Mouse (Mus musculus) thymus, postnatal 0 days (tissue): Measurements from ENCODE around the gene Il6st. TPM values are rescaled to one million over a fixed set of nuclear protein-coding genes. Genes with fewer than 3 reads are reported as not detected.

Source experiments
- DNase-seq: peaks from one replicate; pipeline ENCODE4 v3.0.0-alpha.2; 2015; ENCODE audit warnings: low spot score
- polyA plus RNA-seq: library from polyadenylated mRNA; unstranded; fragments of >200 nt; fragmentation: Nextera tagmentation; extraction: Ambion mirVana; gene quantifications from 2 replicates; pipeline ENCODE4 v1.2.1, GENCODE M21; 2015

Il6st gene
- polyA plus RNA-seq, 1 experiment from 2014 or later: 19.5 TPM

DNA sequence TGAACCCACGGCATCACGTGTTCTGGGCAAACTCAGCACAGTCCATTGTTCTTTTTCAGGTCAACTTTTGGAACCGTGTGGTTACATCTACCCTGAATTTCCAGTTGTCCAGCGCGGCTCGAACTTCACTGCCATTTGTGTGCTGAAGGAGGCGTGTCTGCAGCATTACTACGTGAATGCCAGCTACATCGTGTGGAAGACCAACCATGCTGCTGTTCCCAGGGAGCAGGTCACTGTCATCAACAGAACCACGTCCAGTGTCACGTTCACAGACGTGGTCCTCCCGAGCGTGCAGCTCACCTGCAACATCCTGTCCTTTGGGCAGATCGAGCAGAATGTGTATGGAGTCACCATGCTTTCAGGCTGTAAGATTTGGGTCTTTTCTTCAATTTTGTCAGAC is 16.1 kb downstream of the Il6st start:
- DNase-seq: no peak

DNA sequence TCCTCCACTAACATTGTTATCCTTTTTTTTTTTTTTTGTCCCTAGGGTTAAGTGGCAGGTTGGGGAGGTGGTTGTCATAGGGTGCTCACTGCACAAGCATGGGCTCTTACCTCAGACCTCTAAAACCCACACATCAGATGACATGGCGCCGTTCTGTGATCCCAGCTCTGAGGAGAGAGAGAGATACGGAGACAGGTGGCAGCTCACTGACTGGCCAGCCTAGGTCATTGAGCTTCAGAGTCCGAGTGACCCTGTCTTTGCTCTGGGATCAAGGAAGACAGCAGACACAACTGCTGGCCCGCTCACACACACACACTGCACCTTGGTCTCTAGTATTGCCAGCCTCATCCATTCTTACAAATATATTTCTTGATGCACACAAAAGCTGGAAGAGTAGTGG is 18.7 kb downstream of the Il6st start:
- DNase-seq: no peak

DNA sequence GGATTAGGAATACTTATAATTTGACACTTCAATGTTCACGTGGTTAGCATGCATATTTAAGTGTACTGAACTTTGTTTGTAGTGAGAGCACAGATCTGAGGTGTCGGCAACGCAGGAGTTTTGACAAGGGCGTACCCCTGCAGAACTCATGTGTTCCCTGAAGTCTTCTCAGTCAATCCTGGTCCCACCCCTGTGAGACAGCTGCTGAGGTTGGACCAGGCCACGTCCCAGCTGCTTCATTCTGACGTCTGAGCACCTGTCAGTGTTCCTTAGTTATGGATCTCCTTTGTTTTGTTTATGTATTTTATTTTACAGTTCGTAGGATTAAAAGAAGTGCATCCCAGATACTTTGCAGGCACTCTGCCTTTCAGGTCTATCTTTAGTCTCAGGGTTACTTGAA is 19.1 kb downstream of the Il6st start:
- no peak for DNase-seq

DNA sequence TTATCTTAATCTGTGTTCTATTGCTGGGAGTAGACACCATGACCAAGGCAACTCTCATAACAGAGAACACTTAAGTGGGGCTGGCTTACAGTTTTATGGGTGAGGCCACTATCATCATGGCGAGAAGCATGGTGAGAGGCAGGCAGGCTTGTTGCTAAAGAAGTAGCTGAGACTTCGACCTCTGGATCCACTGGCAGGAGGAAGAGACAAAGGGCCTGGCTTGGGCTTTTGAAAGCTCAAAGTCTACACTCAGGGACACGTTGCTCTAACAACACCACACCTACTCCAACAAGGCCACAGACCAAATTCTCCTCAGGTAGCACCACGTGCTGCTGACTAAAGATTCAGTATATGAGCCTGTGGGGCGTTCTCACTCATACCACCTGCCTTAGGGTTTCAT is 22.4 kb downstream of the Il6st start:
- no peak for DNase-seq

DNA sequence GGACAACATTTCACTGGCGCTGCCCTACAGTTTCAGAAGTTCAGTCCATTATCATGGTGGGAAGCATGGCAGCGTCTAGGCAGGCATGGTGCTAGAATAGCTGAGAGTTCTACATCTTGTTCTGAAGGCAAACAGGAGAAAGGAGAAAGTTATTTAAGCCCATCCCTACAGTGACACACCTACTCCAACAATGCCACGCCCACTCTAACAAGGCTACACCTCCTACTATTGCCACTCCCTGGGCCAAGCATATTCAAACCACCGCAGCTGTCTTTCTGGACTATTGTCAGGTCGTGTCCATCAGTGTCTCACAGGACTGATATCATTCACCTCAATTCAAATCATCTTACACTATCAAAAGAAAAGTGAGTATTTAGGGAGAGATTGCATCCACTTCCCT is 22.8 kb downstream of the Il6st start:
- no peak for DNase-seq

DNA sequence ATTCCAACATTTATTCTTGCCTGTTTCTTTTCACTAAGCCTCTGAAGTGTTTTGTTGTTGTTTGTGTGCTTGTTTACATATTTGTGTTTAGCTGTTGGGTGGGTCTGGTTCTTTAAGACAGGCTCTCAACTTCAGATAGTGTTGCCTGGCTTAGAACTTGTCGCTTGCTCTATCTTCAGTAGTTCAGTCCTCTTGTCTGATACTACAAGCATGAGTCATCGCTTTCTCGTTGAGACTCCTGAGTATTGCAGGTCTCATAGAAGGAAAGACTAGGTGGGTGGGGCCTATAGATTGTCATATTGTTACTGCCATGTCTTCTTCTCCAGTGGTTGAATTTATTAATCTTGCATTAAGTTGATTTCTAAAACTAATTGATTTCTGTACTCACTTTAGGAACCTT is 26.2 kb downstream of the Il6st start:
- DNase-seq: no peak

DNA sequence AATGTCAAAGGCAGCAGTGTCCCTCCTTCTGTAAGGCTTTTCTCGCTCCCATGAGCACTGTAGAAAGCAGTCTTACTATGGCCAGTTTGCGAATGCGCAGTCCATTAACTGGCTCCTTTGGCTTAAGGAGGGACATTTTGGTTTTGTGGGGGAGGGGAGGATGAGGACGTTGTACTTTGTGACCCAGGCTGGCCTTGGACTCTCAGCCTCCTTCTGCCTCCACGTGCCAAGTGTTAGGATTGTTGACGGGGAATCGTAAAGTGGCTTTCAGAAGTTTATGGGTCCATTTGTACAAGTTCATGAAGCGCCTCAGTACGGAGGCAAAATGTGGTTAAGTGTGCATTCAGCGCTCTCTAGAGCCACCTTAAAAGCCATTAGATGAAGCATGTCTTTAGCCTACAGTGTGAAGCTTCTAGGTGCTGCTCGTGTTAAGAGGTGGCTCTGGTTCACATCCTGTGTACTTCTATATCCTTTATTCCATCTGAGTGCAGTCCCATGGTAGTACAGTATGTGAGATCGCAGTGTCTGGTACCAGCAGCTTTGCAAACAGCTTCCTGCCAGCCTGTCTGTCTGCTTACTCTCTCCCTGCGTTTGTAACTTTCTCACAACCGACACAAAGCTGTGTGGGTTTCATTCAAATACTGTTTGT is 27.9 kb downstream of the Il6st start:
- no peak for DNase-seq

DNA sequence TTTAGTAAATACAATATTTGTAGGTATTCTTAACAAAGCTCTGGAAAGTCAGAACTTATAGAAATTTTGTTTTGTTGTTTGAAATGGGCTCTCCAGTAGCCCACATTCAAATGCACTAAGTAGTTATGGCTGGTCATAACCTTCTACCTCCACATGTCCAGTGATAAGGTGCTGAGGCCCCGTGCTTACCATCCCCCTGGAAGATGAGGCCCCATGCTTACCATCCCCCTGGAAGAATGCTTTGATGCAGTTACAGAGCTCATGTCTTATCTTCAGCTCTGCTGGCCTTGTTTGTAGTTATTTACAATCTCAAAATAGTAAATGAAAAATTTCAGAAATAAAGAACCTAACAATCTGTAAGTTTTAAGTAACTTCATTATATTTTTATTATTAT is 28.4 kb downstream of the Il6st start:
- DNase-seq: no peak

DNA sequence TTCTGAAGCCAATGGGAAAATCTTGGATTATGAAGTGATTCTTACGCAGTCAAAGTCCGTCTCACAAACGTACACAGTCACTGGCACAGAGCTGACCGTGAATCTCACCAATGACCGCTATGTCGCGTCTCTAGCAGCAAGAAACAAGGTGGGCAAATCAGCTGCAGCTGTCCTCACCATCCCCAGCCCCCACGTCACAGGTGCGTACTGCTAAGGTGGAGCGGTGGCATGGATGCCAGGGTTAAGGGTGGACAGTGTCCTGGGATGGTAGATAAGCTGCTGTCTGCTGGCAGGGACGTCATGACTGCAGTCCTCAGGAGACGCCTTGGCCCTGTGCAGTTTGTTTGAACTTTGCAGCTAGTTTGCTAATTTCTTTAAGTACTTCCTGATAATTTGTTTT is 30.7 kb downstream of the Il6st start:
- no peak for DNase-seq

DNA sequence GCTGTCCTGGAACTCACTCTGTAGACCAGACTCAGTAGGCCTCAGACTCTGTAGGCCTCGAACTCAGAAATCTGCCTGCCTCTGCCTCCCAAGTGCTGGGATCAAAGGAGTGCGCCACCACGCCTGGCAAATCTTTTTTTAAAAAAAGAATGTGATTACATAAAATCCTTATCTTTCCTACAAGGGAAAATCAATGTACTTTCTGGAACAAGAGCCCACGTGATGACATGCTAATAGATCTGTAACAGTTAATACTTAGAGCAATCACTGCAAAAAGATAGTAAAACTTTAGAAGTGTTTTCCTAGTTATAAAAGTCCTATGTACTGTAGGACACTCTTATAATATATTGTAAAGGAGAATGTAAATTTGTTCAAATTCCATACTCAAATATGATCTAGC is 36.2 kb downstream of the Il6st start:
- no peak for DNase-seq

DNA sequence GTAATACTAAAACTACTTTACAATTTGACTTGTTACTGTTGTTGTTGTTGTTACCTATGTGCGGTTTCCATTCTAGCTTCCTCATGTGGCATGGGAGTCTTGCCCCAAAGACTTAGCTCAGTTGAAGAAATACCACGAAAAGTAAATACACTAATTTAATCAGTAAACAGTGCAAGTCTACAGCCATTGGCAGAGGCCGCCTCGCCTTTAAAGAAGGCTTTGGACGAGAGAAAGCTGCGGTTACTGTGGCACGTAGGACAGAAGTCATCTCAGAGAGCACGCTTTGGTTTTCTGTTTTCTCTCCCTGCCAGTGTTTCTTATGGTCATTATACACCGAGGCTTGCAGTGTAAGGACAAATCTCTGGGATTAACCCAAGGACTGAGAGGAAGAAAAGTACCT is 36.6 kb downstream of the Il6st start:
- no peak for DNase-seq

DNA sequence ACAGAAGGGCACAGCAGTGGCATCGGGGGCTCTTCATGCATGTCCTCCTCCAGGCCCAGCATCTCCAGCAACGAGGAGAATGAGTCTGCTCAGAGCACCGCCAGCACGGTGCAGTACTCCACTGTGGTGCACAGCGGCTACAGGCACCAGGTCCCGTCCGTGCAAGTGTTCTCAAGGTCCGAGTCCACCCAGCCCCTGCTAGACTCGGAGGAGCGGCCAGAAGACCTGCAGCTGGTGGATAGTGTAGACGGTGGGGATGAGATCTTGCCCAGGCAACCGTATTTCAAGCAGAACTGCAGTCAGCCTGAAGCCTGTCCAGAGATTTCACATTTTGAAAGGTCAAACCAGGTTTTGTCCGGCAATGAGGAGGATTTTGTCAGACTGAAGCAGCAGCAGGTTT is 40.0 kb downstream of the Il6st start:
- no peak for DNase-seq

DNA sequence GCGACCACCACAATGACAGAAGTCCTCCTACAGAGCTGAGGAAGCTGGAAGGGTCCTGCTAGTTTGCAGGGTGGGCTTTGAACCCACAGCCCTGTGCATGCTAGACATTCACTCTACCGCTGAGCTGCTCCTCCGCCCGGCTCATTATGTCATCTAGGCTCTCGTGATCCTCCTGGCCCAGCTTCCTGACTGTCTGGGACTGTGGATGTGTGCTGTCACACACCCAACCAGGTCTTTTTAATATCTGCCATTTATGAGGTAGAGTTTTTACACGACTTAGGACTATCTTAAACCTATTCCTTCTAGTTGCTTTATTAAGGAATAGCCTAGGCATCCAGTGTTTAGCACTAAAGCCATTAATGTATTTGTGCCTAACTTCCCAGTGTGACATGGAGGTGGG is 41.6 kb downstream of the Il6st start:
- no peak for DNase-seq

DNA sequence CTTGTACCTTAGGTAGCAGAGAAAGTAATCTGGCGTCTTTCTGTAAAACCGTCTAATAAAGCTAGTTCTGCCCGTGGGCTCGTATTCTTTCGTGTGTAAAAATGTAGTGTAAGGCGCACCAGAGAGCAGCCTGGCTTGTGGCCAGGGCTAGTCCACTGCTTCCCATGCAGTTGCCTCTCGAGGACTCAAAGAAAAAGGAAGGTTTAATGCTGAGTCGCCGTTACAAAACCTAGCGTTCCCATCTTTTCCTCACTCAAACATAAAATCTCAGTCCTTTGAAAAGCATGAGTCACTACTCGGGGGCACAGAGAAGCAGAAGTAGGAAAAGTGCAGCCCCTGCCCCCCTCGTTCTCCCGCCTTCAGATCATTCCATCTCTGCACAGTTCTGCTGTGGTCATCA is 42.9 kb downstream of the Il6st start:
- no peak for DNase-seq

DNA sequence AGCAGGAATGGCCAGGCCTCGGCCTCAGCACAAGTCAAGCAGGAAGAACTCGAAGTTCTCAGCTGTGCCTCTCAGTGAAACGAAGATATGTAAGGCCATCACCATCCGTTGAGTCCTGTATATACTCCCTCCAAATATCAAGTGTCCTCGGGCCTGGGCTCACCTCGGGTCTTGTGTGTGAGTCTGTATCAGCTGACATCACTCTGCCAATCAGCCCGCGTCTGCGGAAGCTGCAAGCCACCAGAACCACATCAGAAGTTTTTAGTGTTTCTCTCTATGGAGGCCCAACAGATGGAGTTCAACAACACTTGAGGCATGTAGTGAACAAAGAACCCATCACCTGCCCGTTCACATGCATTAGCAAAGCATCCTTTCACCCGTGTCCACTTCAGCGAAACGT is 43.8 kb downstream of the Il6st start:
- peak; percentile 88 for DNase-seq

DNA sequence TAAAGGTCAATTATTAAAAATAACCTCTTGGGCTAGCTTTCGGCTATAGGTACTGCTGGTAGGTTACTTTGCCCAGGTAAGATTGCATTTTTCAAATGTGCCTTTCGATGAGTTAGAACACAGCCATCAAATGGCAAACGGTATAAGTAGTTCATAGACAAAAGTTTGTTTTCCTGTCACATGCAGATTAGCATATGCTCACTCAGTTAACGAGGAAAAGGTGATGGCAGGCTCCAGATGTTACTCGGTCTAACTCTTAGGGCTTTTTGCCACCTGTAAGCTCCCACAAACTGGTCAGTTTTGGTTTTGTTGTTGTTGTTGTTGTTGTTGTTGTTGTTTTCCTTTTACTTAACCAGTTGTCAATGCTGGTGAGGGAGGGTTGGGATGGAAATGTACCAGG is 44.6 kb downstream of the Il6st start:
- DNase-seq: peak; percentile 70

DNA sequence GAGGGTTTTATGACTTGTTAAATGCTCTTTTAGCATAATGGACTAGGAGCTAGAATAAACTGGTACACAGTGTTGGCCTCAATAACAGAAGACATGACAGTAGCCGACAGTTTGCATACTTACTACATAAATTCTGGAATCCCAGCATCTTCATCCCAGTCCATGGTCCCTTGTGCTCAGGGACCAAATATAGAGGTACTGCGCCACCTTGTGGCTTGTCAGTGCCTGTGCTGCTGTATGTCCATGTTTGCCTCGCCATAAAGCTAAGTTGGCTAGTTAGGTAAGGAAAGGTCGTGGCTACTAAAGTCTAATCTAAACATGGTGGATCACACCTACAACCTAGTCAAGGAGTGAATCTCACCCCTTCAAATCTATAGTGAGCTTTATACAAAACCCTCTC is 45.6 kb downstream of the Il6st start:
- peak; percentile 80 for DNase-seq

DNA sequence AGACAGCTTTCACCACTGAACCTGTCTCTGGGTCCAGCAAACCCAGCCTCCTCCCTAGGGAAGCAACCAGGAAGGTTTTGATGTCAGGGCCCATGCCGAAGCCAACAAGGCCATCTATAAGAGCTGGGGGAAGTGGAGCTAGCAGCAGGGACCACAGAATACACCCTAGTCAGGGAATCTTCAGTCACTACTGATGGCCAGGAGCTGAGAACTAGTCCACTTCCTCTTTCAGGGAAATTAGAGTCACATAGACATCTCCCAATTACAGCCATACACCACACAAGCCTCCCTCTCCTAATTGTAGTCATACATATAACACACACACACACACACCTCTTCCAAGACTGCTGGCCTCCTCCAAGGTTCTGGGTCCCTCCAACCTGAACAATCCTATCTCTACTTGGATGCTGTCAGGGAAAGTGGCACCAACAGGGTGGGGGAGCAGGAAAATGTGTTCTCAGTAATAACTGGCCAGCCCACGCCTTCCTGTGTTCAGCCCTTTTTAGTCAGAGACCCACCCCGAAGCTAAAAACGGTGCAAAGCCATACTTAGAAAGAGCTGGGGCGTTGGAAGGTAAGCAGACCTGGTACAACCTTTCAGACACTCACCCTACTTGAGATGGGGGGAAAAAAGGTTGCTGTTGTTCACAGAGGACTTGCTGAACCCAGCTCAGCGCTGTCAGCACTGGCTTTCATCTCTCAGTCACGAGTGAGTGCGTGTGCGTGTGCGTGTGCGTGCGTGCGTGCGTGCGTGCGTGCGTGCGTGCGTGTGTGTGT is 46.8 kb downstream of the Il6st start:
- DNase-seq: no peak

DNA sequence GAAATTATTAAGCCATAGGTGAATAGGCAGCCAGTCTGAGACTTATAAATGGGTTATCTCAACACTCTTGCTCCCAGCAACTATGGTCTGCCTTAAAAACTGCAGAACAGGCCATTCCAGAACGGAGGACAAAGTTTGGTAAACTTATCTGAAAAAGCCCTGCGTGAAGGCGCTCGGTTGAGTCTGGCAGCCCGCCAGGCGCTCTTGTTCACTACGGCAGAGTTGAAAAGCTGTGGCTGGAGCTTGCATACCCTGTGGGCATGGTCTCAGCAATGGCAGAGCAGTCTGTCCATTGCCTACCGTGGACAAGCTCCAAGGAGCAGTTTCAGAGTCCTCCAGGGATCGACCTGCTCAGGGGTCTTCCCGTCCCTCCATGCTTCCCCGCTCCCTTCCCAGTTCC is 47.4 kb downstream of the Il6st start:
- no peak for DNase-seq

DNA sequence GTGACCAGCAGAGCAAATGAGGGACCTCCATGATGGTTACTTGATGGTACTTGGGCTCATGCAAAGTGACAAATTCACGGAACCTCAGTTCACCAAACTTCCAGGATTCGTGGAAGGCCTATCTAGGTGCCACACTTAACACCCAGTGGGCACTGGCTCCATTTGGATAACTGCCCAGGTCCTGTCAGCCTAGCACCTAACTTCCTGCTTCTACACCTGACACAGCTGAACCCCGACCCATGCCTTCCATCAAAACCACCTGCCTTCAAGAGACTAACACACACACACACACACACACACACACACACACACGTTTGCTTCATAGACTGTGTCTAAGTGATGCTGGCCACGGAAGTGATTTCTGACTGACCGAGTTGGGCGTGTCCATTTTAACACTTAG is 47.9 kb downstream of the Il6st start:
- no peak for DNase-seq

DNA sequence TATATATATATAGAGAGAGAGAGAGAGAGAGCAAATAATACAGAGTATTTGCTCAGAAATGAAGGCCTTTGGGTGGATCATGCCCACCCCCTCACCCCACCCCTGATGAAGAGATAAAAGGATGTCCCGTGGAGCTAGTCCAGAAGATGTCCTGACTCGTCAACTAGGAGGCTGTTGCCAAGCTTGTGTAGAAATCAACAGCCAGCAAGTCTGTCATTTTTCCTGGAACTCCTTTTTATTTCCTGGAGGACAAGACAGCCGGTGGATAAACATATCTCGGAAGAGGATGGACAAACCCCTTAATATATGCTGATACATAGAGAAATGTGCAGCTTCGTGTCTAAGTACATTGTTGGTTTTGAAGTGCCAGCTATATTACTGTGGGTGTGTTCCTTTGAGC is 49.0 kb downstream of the Il6st start:
- no peak for DNase-seq

DNA sequence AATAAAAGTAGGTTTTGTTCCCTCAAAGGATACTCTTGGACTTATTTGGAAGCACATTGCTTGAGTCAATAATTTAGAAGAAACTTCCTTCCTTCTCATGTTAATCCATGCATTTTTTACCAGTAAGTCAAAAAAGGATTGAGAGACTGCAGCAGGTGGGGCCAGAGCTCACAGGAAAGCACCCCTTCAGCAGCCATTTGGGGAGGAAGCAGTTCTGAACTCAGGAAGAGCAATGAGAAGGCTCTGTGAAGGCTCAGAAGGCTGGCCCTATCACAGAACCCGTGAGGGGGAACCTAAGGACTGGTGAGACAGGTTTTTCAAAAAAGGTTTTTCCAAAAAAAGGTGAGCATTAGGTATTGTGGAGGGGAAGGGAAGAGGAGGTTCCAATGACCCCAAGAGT is 50.7 kb downstream of the Il6st start:
- DNase-seq: peak; percentile 54

DNA sequence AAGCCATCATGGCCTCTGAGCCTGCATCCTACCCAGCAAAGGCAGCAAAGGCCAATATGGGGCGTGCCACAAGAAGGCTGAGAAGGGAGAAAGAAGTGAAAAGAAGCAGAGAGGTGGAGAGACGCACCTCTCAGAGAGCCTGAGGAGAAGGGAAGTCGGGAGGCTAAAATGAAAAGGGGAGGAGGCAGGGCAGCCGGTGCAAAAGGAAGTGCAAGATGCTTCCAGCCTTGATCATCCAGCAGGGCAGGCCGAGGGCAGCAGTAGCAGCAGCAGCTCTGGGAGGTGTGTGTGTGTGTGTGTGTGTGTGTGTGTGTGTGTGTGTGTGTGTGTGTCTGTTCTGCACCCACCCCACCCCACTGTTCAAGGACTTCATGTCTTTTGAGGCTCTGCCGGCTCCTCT is 58.4 kb downstream of the Il6st start:
- DNase-seq: peak; percentile 43
